Mouse (Mus musculus): ENCODE measurements at regions not wholly inside any gene's neighbourhood (a gene's known extent, or its start where the extent isn't known, plus 50 kb on each side); places are given as distances from the start of the nearest gene placed in this dataset.

GRCm38 (mm10) chr14:123056976-123057375 lies 73.1 kb upstream of the Tmtc4 start:
- DNase-seq (ENCODE audit: low read depth, low spot score): no peak
- no peaks in the 10 kb centered on the region for H3K9me3 ChIP-seq (ENCODE audit: control insufficient read depth, insufficient read depth, low read depth, low read length)
- H3K4me3 ChIP-seq (ENCODE audit: insufficient read depth in 1 of 2, low read depth in 1 of 2, low read length in 2 of 2, poor library complexity in 1 of 2, severe bottlenecking in 1 of 2): no peak overlapping the region
- H3K27ac ChIP-seq (ENCODE audit: insufficient read depth, low read depth, low read length, poor library complexity, severe bottlenecking): no peak overlapping the region
- H3K9ac ChIP-seq (ENCODE audit: insufficient read depth, low read depth, low read length, poor library complexity, severe bottlenecking): no peak overlapping the region
- no peaks in the 10 kb centered on the region for H3K4me1 ChIP-seq (ENCODE audit: control insufficient read depth in 2 of 2, insufficient read depth in 2 of 2, low read length in 2 of 2, poor library complexity in 1 of 2)
- no peak for TF ChIP-seq ZC3H11A (IDR thresholded peaks at IDR 0.05; ENCODE audit: borderline replicate concordance, low read depth, low read length)
- peak; percentile 32; the same call in 1 of the 2 replicates for TF ChIP-seq MAFK (IDR thresholded peaks at IDR 0.05; ENCODE audit: insufficient read depth, low read depth, low read length)
- in situ Hi-C loops (cut with MboI; ENCODE audit: low sequenced_read_pairs in 2 of 2, unreplicated experiment in 2 of 2): no loop called here
- H3K36me3 ChIP-seq (ENCODE audit: control insufficient read depth, insufficient read depth, low read length, poor library complexity, severe bottlenecking): no peaks in the 10 kb centered on the region

GRCm38 (mm10) chr14:123048451-123048850 lies 64.6 kb upstream of the Tmtc4 start:
- Histone ChIP-seq H3K4me1 (ENCODE audit: control insufficient read depth in 2 of 2, insufficient read depth in 2 of 2, low read length in 2 of 2, poor library complexity in 1 of 2) (no peaks in the 10 kb centered on the region), H3K4me3 (ENCODE audit: insufficient read depth in 1 of 2, low read depth in 1 of 2, low read length in 2 of 2, poor library complexity in 1 of 2, severe bottlenecking in 1 of 2) (no peak overlapping the region), H3K9ac (ENCODE audit: insufficient read depth, low read depth, low read length, poor library complexity, severe bottlenecking) (no peak overlapping the region), H3K27ac (ENCODE audit: insufficient read depth, low read depth, low read length, poor library complexity, severe bottlenecking) (no peak overlapping the region), H3K9me3 (ENCODE audit: control insufficient read depth, insufficient read depth, low read depth, low read length) (no peaks in the 10 kb centered on the region), H3K36me3 (ENCODE audit: control insufficient read depth, insufficient read depth, low read length, poor library complexity, severe bottlenecking) (no peaks in the 10 kb centered on the region)
- no peak for TF ChIP-seq HCFC1 (IDR thresholded peaks at IDR 0.05; ENCODE audit: borderline replicate concordance, insufficient read depth, low read length)
- no peak for TF ChIP-seq CHD2 (IDR thresholded peaks at IDR 0.05; ENCODE audit: low read depth, low read length)
- TF ChIP-seq MAFK (IDR thresholded peaks at IDR 0.05; ENCODE audit: insufficient read depth, low read depth, low read length): no peak
- TF ChIP-seq ZC3H11A (IDR thresholded peaks at IDR 0.05; ENCODE audit: borderline replicate concordance, low read depth, low read length): no peak
- no peak for TF ChIP-seq ZNF384 (IDR thresholded peaks at IDR 0.05; ENCODE audit: low read depth, low read length)
- in situ Hi-C loops (cut with MboI; ENCODE audit: low sequenced_read_pairs in 2 of 2, unreplicated experiment in 2 of 2): no loop called here
- DNase-seq (ENCODE audit: low read depth, low spot score): no peak

GRCm38 (mm10) chr14:123040046-123040445 lies 56.2 kb upstream of the Tmtc4 start:
- in situ Hi-C loops (cut with MboI; ENCODE audit: low sequenced_read_pairs in 2 of 2, unreplicated experiment in 2 of 2): no loop called here
- TF ChIP-seq ZNF384 (IDR thresholded peaks at IDR 0.05; ENCODE audit: low read depth, low read length) (no peak), MAFK (IDR thresholded peaks at IDR 0.05; ENCODE audit: insufficient read depth, low read depth, low read length) (no peak), CHD2 (IDR thresholded peaks at IDR 0.05; ENCODE audit: low read depth, low read length) (no peak), HCFC1 (IDR thresholded peaks at IDR 0.05; ENCODE audit: borderline replicate concordance, insufficient read depth, low read length) (no peak), ZC3H11A (IDR thresholded peaks at IDR 0.05; ENCODE audit: borderline replicate concordance, low read depth, low read length) (no peak)

GRCm38 (mm10) chr14:123037444-123037843 lies 53.6 kb upstream of the Tmtc4 start:
- TF ChIP-seq CHD2 (IDR thresholded peaks at IDR 0.05; ENCODE audit: low read depth, low read length) (no peak), ZC3H11A (IDR thresholded peaks at IDR 0.05; ENCODE audit: borderline replicate concordance, low read depth, low read length) (no peak), MAFK (IDR thresholded peaks at IDR 0.05; ENCODE audit: insufficient read depth, low read depth, low read length) (no peak), ZNF384 (IDR thresholded peaks at IDR 0.05; ENCODE audit: low read depth, low read length) (no peak), HCFC1 (IDR thresholded peaks at IDR 0.05; ENCODE audit: borderline replicate concordance, insufficient read depth, low read length) (no peak)
- Histone ChIP-seq H3K4me1 (ENCODE audit: control insufficient read depth in 2 of 2, insufficient read depth in 2 of 2, low read length in 2 of 2, poor library complexity in 1 of 2) (no peaks in the 10 kb centered on the region), H3K36me3 (ENCODE audit: control insufficient read depth, insufficient read depth, low read length, poor library complexity, severe bottlenecking) (no peaks in the 10 kb centered on the region), H3K4me3 (ENCODE audit: insufficient read depth in 1 of 2, low read depth in 1 of 2, low read length in 2 of 2, poor library complexity in 1 of 2, severe bottlenecking in 1 of 2) (no peak overlapping the region), H3K9me3 (ENCODE audit: control insufficient read depth, insufficient read depth, low read depth, low read length) (no peaks in the 10 kb centered on the region), H3K9ac (ENCODE audit: insufficient read depth, low read depth, low read length, poor library complexity, severe bottlenecking) (no peak overlapping the region), H3K27ac (ENCODE audit: insufficient read depth, low read depth, low read length, poor library complexity, severe bottlenecking) (no peak overlapping the region)
- DNase-seq (ENCODE audit: low read depth, low spot score): no peak
- in situ Hi-C loops (cut with MboI; ENCODE audit: low sequenced_read_pairs in 2 of 2, unreplicated experiment in 2 of 2): no loop called here

More at GRCm38 (mm10) chr14:123040046-123040445, 56.2 kb upstream of the Tmtc4 start:
- Histone ChIP-seq H3K9ac (ENCODE audit: insufficient read depth, low read depth, low read length, poor library complexity, severe bottlenecking) (no peak overlapping the region), H3K9me3 (ENCODE audit: control insufficient read depth, insufficient read depth, low read depth, low read length) (no peaks in the 10 kb centered on the region), H3K4me3 (ENCODE audit: insufficient read depth in 1 of 2, low read depth in 1 of 2, low read length in 2 of 2, poor library complexity in 1 of 2, severe bottlenecking in 1 of 2) (no peak overlapping the region), H3K27ac (ENCODE audit: insufficient read depth, low read depth, low read length, poor library complexity, severe bottlenecking) (no peak overlapping the region), H3K36me3 (ENCODE audit: control insufficient read depth, insufficient read depth, low read length, poor library complexity, severe bottlenecking) (no peaks in the 10 kb centered on the region), H3K4me1 (ENCODE audit: control insufficient read depth in 2 of 2, insufficient read depth in 2 of 2, low read length in 2 of 2, poor library complexity in 1 of 2) (no peaks in the 10 kb centered on the region)
- DNase-seq (ENCODE audit: low read depth, low spot score): no peak

Data from ES-E14 (cell line).